Mouse (Mus musculus) stomach, embryonic 16.5 days (tissue): Measurements from ENCODE around the gene Troap. TPM values are rescaled to one million over a fixed set of nuclear protein-coding genes. Genes with fewer than 3 reads are reported as not detected.
"Not testable (repeated sequence)": the region's sequence is repeated elsewhere in the genome, so short reads cannot be mapped to it uniquely, and the experiment has no call there.

Experiments
- ATAC-seq: fragments of 200-750 bp; cut with Nextera tagmentation; 2 replicates; pipeline ENCODE4 v1.8.0; 2017; ENCODE audit warnings: moderate number of reproducible peaks, moderate TSS enrichment; ENCODE audit not compliant: insufficient read depth, low FRiP score
- H3K27ac ChIP-seq: fragments of 300-500 bp; sonication (generic); 2 replicates; pipeline ENCODE4 v1.5.1; 2014; ENCODE audit warnings: low read length
- H3K27me3 ChIP-seq: fragments of 300-500 bp; sonication (generic); 2 replicates; pipeline ENCODE4 v1.6.1; 2014; ENCODE audit warnings: low read length, control low read depth, mixed read lengths; ENCODE audit not compliant: control insufficient read depth, insufficient read depth
- H3K36me3 ChIP-seq: fragments of 300-500 bp; sonication (generic); 2 replicates; pipeline ENCODE4 v1.6.1; 2014; ENCODE audit warnings: low read length; ENCODE audit not compliant: control insufficient read depth, insufficient read depth
- H3K4me1 ChIP-seq: fragments of 300-500 bp; sonication (generic); 2 replicates; pipeline ENCODE4 v1.6.1; 2014; ENCODE audit warnings: low read length, control low read depth, mixed read lengths; ENCODE audit not compliant: control insufficient read depth, insufficient read depth
- H3K4me2 ChIP-seq: fragments of 300-500 bp; sonication (generic); 2 replicates; pipeline ENCODE4 v1.6.1; 2014; ENCODE audit warnings: low read depth, low read length, mixed read lengths
- H3K4me3 ChIP-seq: fragments of 300-500 bp; sonication (generic); replicated peaks from 2 replicates; pipeline ENCODE4 v1.5.1; 2014; ENCODE audit warnings: mild to moderate bottlenecking, low read length
- H3K9ac ChIP-seq: fragments of 300-500 bp; sonication (generic); 2 replicates; pipeline ENCODE4 v1.6.1; 2014; ENCODE audit warnings: low read length
- H3K9me3 ChIP-seq: fragments of 300-500 bp; sonication (generic); replicated peaks from 2 replicates; pipeline ENCODE4 v1.6.1; 2016; ENCODE audit warnings: low read length, control low read depth; ENCODE audit not compliant: control insufficient read depth
- WGBS: fragments of 180-500 bp; shearing (Covaris S2); extraction: QIAGEN DNeasy Blood & Tissue Kit; methylation state at CpG from one replicate; pipeline ENCODE4 v1.1.7; 2014; 5-methylcytosine and 5-hydroxymethylcytosine counted together
- polyA plus RNA-seq: library from polyadenylated mRNA; unstranded; fragments of >200 nt; fragmentation: Nextera tagmentation; extraction: Ambion mirVana; gene quantifications from 2 replicates; pipeline ENCODE4 v1.2.1, GENCODE M21; 2015

The Troap gene
- polyA plus RNA-seq, 1 experiment from 2014 or later = 26.4 TPM

DNA sequence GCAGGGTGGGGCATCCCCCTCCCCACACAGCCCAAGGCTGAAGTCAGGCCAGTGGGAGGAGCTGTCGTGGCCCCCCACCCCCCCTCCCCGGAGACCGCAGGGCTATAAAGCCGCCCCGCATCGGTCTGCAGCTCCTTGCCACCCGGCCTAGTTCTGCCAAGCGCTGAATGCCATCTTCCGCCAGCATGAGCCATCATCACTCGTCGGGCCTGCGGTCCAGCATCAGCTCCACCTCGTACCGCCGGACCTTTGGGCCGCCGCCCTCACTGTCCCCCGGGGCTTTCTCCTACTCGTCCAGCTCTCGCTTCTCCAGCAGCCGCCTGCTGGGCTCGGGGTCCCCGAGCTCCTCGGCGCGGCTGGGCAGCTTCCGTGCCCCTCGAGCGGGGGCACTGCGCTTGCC lies 19.3 kb upstream of the Troap start, which contains the start of gene Prph:
Prph (plus strand) TSS at position 135 of the 400 bp plus-strand sequence.
- peaks cover 13% of the 10 kb centered on the region for H3K4me1 ChIP-seq
- peak within 1 kb of the TSS; percentile 60 for H3K9ac ChIP-seq
- H3K36me3 ChIP-seq = no peaks in the 10 kb centered on the region
- no peak within 1 kb of the TSS for H3K27ac ChIP-seq
- 2% methylated on average over 30 of the region's 30 CpGs for WGBS
- peaks cover 61% of the 10 kb centered on the region for H3K27me3 ChIP-seq
- peak within 1 kb of the TSS; percentile 30 for H3K4me3 ChIP-seq
- ATAC-seq = no peak
- H3K4me2 ChIP-seq = peak within 1 kb of the TSS; percentile 63
- H3K9me3 ChIP-seq = no peaks in the 10 kb centered on the region

DNA sequence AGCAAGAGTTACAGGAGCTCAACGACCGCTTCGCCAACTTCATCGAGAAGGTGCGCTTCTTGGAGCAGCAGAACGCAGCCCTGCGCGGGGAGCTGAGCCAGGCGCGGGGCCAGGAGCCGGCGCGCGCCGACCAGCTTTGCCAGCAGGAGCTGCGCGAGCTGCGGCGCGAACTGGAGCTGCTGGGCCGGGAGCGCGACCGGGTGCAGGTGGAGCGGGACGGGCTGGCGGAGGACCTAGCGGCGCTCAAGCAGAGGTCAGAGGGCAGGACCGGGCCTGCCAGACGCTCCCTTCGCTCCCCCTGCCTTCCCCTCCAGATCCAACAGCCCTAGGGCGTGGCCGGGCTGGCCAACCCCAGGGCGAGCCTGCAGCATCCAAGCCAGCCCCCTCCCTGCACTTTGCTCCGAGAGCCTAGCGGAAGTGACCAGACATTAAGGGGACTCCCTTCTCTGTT lies 18.8 kb upstream of the Troap start:
- WGBS = under 1% methylated on average over 36 of the region's 37 CpGs
- peak overlapping the region; percentile 30 for H3K4me3 ChIP-seq
- peak overlapping the region; percentile 63 for H3K4me2 ChIP-seq
- peak; percentile 49; the same call in 1 of the 2 replicates for ATAC-seq
- no peaks in the 10 kb centered on the region for H3K36me3 ChIP-seq
- H3K27me3 ChIP-seq = peaks cover 58% of the 10 kb centered on the region
- peak overlapping the region; percentile 60; the same call in 1 of the 2 replicates for H3K9ac ChIP-seq
- no peaks in the 10 kb centered on the region for H3K9me3 ChIP-seq
- H3K27ac ChIP-seq = no peak overlapping the region
- H3K4me1 ChIP-seq = peaks cover 13% of the 10 kb centered on the region

GRCm38 (mm10) chr15:99056332-99056731 lies 18.0 kb upstream of the Troap start:
- WGBS = 9% methylated on average over 14 of the region's 14 CpGs
- Histone ChIP-seq H3K9me3 (no peaks in the 10 kb centered on the region), H3K4me2 (peak overlapping the region; percentile 63), H3K9ac (0 out of 2 replicates have a peak overlapping the region, but pooled peaks have one; percentile 32), H3K27ac (no peak overlapping the region), H3K27me3 (peaks cover 58% of the 10 kb centered on the region), H3K4me1 (peaks cover 13% of the 10 kb centered on the region), H3K36me3 (no peaks in the 10 kb centered on the region), H3K4me3 (0 out of 2 replicates have a peak overlapping the region, but pooled peaks have one; percentile 30)
- ATAC-seq = no peak

DNA sequence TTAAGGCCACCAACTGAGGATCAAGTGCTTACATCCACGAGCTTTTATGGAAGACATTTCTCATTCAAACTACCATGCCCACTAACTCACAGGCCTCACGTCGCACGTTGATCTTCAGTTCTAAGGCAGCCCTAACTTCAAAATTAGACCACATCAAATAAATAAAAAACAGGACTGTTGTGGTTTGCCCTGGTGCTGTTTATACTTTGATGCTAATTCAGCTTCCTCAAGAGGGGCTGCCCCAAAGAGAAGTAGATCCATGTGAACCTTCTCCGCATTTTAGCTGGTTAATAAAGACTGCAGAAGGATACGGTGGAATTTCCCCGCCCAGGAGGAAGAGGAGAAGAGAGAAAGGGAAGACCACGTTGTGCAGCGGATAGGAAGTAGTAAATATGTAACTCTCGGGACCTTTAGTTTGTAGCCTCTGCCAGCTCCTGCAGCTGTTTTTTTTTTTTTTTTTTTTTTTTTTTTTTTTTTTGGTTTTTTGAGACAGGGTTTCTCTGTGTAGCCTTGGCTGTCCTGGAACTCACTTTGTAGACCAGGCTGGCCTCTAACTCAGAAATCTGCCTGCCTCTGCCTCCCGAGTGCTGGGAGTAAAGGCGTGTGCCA lies 8.7 kb upstream of the Troap start:
- Histone ChIP-seq H3K27me3 (no peaks in the 10 kb centered on the region; the same call in 1 of the 2 replicates), H3K4me3 (no peak overlapping the region), H3K36me3 (no peaks in the 10 kb centered on the region), H3K4me1 (no peaks in the 10 kb centered on the region), H3K9ac (no peak overlapping the region), H3K9me3 (no peaks in the 10 kb centered on the region), H3K4me2 (no peak overlapping the region), H3K27ac (no peak overlapping the region)
- ATAC-seq = no peak
- WGBS = 73% methylated on average over 12 of the region's 12 CpGs

DNA sequence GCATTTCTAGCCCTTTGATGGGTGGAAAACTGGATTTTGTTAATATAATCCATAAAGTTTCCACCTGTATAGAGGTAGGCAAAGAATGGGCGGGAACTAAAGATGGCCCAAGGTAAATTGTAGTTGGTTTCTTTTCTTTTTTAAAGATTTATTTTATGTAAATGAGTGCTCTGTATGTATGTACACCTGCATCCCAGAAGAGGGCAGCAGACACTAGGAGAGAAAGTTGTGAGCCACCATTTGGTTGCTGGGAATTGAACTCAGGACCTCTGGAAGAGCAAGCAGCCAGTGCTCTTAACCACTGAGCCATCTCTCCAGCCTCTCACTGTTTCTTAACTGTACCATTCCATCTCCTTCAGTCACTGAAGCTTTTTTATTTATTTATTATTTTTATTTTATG lies 2.4 kb upstream of the Troap start:
- Histone ChIP-seq H3K36me3 (0 out of 2 replicates have a peak, but pooled peaks cover under 1% of the 10 kb centered on the region), H3K4me3 (no peak overlapping the region), H3K9ac (no peak overlapping the region), H3K27ac (no peak overlapping the region), H3K4me1 (peaks cover 14% of the 10 kb centered on the region), H3K4me2 (no peak overlapping the region), H3K27me3 (no peaks in the 10 kb centered on the region; the same call in 1 of the 2 replicates), H3K9me3 (no peaks in the 10 kb centered on the region)
- 92% methylated on average over 1 of the region's 1 CpGs for WGBS
- ATAC-seq = no peak

GRCm38 (mm10) chr15:99074600-99075333 lies 392 bp downstream of the Troap start:
- WGBS = under 1% methylated on average over 44 of the region's 44 CpGs
- peak; percentile 97 for ATAC-seq
- peak overlapping the region; percentile 77 for H3K4me2 ChIP-seq

DNA sequence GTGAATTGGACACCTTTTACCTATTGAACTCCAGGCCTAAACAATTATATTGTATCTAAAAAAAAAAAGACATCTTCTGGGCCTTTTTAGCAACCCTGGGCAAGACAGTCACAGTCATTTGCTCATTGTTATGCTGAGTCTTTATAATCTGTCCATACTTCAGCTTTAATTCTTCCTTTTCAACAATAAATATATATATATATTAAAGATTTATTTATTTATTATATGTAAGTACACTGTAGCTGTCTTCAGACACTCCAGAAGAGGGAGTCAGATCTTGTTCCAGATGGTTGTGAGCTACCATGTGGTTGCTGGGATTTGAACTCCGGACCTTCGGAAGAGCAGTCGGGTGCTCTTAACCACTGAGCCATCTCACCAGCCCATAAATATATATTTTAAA lies 1.6 kb downstream of the Troap start:
- ATAC-seq = not testable (repeated sequence)

More at GRCm38 (mm10) chr15:99074600-99075333, 392 bp downstream of the Troap start:
- H3K9me3 ChIP-seq = no peaks in the 10 kb centered on the region
- H3K27me3 ChIP-seq = no peaks in the 10 kb centered on the region
- H3K27ac ChIP-seq = peak overlapping the region; percentile 90
- H3K4me1 ChIP-seq = peaks cover 14% of the 10 kb centered on the region
- H3K4me3 ChIP-seq = peak overlapping the region; percentile 83
- H3K36me3 ChIP-seq = 0 out of 2 replicates have a peak, but pooled peaks cover 6% of the 10 kb centered on the region
- H3K9ac ChIP-seq = peak overlapping the region; percentile 77

DNA sequence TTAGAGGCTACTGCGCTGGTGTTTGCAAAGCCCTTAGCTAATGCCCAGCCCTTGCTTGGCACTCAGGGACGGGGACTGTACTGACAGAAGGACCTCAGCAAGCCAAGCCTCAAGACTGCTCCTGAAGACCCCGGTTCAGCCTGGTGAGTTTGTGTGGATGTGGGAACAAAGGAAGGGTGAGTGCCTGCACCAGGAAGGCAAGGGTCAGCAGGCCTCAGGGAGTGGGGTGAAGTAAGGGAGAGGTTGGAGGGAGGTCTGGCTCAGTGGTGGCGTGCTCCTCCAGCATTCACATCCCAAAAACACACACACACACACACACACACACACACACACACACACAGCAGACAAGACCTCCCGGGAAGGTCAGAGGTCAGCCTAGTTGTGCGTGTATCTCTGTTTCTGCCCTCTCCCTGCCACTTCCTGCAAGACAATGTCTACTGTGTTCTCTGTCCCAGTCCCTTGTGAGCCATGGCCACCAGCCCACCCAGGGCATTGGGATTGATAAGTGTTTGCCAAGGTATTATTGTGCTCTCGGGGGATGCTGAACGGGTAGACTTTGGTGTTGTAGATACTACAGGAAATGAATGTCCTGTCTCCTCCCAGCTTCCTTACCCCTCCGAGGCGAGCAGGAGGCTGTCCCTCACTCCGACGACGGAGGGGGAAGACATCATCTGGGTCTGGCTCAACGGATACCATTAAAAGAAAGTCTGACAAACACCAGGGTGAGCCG lies 4.0 kb downstream of the Troap start:
- 0 out of 2 replicates have a peak, but pooled peaks cover 6% of the 10 kb centered on the region for H3K36me3 ChIP-seq
- H3K9ac ChIP-seq = no peak overlapping the region
- no peak for ATAC-seq
- no peaks in the 10 kb centered on the region for H3K9me3 ChIP-seq
- H3K4me2 ChIP-seq = no peak overlapping the region
- no peak overlapping the region for H3K4me3 ChIP-seq
- peaks cover 14% of the 10 kb centered on the region for H3K4me1 ChIP-seq
- no peaks in the 10 kb centered on the region for H3K27me3 ChIP-seq
- no peak overlapping the region for H3K27ac ChIP-seq
- 74% methylated on average over 15 of the region's 15 CpGs for WGBS

More for the DNA sequence above, 1.6 kb downstream of the Troap start:
- not testable (repeated sequence) for H3K36me3 ChIP-seq, H3K27ac ChIP-seq, H3K9me3 ChIP-seq, H3K9ac ChIP-seq, H3K27me3 ChIP-seq
- Histone ChIP-seq H3K4me1 (peaks cover 14% of the 10 kb centered on the region), H3K4me3 (peak overlapping the region; percentile 83), H3K4me2 (peak overlapping the region; percentile 77)
- 98% methylated on average over 3 of the region's 3 CpGs for WGBS
